Mouse (Mus musculus) brain, embryonic 14.5 days (tissue): ENCODE measurements around the gene Spin1. TPM values are rescaled to one million over a fixed set of nuclear protein-coding genes. Genes with fewer than 3 reads are reported as not detected.

Experiments
- DNase-seq: peaks from one replicate; pipeline ENCODE4 v3.0.0-alpha.2; 2011; ENCODE audit warnings: low read depth
- CTCF ChIP-seq: fragments of 200-500 bp; IDR thresholded peaks from 2 replicates; pipeline ENCODE4 v1.5.1; 2012; ENCODE audit warnings: inconsistent platforms, mild to moderate bottlenecking, moderate library complexity, borderline replicate concordance; ENCODE audit not compliant: insufficient read depth, insufficient read length; ENCODE audit errors: extremely low read depth
- POLR2A ChIP-seq: fragments of 200-500 bp; IDR thresholded peaks from 2 replicates; pipeline ENCODE4 v1.6.1; 2012; ENCODE audit warnings: mild to moderate bottlenecking, inconsistent platforms, borderline replicate concordance; ENCODE audit not compliant: poor library complexity, insufficient read depth, insufficient read length, severe bottlenecking; ENCODE audit errors: extremely low read depth
- polyA plus RNA-seq: library from polyadenylated mRNA; depleted of rRNA; stranded (reverse); fragments of >200 nt; gene quantifications from 2 replicates; pipeline ENCODE4 v1.2.3, GENCODE M21; 2012

The Spin1 gene
- polyA plus RNA-seq, 1 experiment: 128 TPM

- TF ChIP-seq CTCF: no peak
- no peak for TF ChIP-seq POLR2A
- DNase-seq: no peak
Observed at GRCm38 (mm10) chr13:51157291-51157690, 56.6 kb downstream of the Spin1 start.

- no peak for DNase-seq
- TF ChIP-seq CTCF (no peak), POLR2A (no peak)
Observed at GRCm38 (mm10) chr13:51161672-51162071, 61.0 kb downstream of the Spin1 start.

DNA sequence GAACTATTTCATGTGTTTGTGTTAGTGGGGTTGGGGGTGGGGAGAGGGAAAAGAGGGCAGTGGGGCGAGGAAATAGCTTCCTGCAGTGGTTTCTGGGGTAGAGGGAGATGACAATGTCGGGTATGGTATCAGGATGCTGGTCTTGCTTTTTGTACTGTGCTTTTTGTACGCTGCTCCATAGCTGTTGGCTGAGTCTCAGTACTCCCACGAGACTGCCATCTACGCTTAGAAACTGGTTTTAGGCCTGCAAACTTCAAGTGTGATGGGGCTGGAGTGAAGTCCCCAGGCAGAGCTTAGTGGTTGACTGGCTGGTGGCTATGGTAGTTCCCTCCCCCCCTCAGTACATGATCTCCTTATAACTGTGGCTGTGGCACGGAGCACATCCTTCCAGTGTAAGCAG lies 61.6 kb downstream of the Spin1 start:
- TF ChIP-seq CTCF (no peak), POLR2A (no peak)
- no peak for DNase-seq

DNA sequence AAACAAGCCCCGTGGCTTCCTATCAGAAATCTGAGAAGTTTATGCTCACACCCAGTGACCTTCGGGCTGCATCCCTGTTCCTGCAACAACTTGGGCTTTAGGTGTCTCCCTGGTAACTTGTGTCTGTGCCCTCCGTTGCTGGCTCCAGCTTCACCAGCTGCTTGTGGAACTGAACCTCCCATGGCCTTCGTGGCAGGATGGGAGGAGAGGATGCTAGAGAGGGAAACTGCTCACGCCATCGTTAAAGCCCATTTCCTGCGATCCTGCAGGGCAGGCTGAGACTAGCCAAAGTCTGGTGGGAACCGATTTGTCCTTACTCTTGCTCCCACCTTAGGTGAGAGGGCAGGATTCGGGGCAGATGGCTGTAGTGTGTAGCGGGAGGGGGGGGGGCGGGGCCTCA lies 66.0 kb downstream of the Spin1 start:
- DNase-seq: no peak
- TF ChIP-seq POLR2A (no peak), CTCF (no peak)

DNA sequence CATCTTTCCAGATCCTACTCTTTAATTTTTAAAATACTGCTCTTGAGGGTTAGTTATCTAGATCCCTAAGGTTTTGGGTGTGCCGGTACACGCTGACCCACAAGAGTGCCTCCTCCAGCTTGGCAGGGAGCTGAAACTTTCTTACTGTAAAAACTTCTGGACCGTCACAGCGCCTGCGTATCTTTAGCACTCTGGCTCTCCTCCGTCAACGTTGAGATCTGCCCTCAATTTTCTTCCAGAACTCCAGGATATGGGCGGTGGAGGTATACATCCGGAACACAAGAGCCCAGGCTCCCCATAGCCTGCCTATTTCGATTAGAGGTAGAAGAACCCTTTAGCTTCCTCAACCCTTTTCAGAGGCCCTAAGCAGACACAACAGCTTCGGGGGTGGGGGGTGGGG lies 69.5 kb downstream of the Spin1 start:
- TF ChIP-seq POLR2A (no peak), CTCF (no peak)
- DNase-seq: no peak

DNA sequence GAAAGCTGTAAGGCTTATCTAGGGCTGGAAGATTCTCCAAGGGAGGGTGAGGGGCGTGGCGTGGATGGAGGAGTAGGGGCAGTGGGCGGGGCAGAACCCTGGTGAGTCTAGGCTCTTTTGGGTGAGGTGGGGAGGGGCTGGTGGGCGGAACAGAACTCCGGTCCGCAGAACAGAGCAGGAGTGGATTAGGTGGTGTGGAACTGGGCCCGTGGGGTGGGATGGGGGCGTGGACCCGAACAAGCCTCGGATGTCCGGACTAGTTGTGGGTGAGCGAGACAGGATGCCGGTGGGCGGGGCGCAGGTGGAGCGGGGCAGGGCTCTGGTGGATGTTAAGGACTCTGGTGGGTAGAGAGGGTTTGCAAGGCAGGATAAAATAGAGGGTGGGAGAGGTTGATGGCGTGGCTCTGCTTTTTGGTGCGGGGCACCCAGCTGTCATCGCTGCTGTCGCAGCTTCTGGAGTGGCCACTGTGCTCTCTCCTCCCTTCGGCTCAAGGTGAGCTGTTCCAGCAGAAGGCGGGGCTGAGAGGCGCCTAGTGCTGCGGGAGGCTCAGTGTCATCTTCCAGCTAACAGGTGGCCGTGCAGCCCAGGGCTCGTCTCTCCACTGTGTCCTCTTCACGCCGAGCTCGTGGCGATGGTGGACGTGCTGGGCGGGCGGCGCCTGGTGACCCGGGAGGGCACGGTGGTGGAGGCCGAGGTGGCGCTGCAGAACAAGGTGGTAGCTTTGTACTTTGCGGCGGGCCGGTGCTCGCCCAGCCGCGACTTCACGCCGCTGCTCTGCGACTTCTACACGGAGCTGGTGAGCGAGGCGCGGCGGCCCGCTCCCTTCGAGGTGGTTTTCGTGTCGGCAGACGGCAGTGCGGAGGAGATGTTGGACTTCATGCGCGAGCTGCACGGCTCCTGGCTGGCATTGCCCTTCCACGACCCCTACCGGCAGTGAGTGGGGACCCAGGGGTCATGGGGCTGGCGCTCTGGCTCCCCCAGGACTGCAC lies 70.3 kb downstream of the Spin1 start, which contains the start of gene Nxnl2:
Gene Nxnl2, plus strand, starts transcription at position 332 of the 990 bp plus-strand sequence.
- DNase-seq: peak; percentile 61
- TF ChIP-seq POLR2A (no peak), CTCF (peak; percentile 43; the same call in 1 of the 2 replicates)

- TF ChIP-seq POLR2A: no peak
- no peak for TF ChIP-seq CTCF
Observed at GRCm38 (mm10) chr13:51172601-51173000, 71.9 kb downstream of the Spin1 start.

DNA sequence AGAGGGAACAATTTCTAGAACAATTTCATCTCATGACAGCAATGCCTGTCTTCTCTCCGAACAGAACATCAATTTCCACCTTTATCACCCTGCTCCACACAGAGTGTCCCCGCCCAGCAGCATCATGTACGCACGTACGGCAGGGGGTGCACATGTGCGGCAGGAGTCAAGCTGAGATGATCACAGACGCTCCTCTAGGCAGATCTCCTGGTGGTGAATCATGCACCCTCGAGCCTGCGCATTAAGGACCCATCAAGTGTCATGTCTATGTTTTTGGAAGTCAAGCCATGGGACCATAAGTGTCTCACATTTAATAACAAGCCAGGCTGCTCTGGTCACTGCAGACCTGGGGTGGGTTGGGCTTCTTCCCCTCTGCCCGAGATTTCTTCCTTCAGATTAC lies 78.3 kb downstream of the Spin1 start:
- no peak for TF ChIP-seq CTCF
- TF ChIP-seq POLR2A: no peak
- no peak for DNase-seq

More at GRCm38 (mm10) chr13:51172601-51173000, 71.9 kb downstream of the Spin1 start:
- DNase-seq: peak; percentile 31

- DNase-seq: peak; percentile 47
- TF ChIP-seq POLR2A: no peak
- TF ChIP-seq CTCF: no peak
Observed at GRCm38 (mm10) chr13:51179362-51179761, 78.7 kb downstream of the Spin1 start.

- TF ChIP-seq CTCF (no peak), POLR2A (no peak)
- DNase-seq: no peak
Observed at GRCm38 (mm10) chr13:51182236-51182635, 81.6 kb downstream of the Spin1 start.

DNA sequence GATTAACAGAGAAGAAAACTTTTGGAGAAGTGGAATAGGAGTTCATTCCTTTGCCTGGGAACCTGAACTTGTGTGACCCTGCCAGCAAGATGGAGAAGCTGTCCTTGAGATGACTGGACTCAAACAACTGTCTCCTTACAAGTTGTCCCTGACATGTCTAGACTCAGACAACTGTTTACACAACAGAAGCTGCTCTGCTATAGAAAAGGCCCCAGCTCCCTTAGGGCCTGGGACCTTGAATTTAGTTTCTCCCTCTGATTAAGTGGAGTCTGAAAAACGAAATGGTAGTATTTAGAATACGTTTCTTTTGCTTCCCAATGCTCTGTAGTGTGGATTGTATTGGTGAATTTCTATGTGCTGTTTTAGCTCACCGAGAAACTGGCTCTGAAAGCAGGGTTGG lies 84.2 kb downstream of the Spin1 start:
- TF ChIP-seq CTCF: no peak
- DNase-seq: no peak

DNA sequence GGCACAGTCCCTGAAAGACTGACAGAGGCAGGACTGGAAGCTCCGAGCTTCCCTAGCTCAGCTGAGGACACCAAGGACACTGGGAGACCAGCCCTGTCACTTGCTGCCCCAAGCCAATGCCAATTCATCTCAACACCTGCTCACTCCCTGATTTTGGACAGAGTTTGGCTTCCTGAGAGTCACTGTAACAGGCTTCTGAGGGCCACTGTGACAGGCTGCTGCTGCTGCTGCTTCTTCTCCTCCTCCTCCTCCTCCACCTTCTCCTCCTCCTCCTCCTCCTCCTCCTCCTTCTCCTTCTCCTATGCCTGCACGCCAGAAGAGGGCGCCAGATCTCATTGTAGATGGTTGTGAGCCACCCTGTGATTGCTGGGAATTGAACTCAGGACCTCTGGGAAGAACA lies 89.7 kb downstream of the Spin1 start:
- TF ChIP-seq CTCF (no peak), POLR2A (no peak)
- no peak for DNase-seq

- DNase-seq: peak; percentile 17
- TF ChIP-seq CTCF (no peak), POLR2A (no peak)
Observed at GRCm38 (mm10) chr13:51191416-51192140, 90.9 kb downstream of the Spin1 start.

- DNase-seq: no peak
- TF ChIP-seq CTCF (no peak), POLR2A (no peak)
Observed at GRCm38 (mm10) chr13:51193893-51194292, 93.2 kb downstream of the Spin1 start.

- DNase-seq: no peak
- TF ChIP-seq POLR2A: no peak
- no peak for TF ChIP-seq CTCF
Observed at GRCm38 (mm10) chr13:51197699-51198098, 97.0 kb downstream of the Spin1 start.
